Mouse (Mus musculus) cerebellum, postnatal 14 days (tissue): ENCODE data around the gene Slc2a3.
A peak's percentile ranks its signal among the peaks of the same experiment; 100 is the strongest.
"Not testable (repeated sequence)": the region's sequence is repeated elsewhere in the genome, so short reads cannot be mapped to it uniquely, and the experiment has no call there.

Experiments used
- DNase-seq, 2 experiments: peaks; one replicate each; pipeline ENCODE4 v3.0.0; 2021; ENCODE audit warnings: mixed read lengths in 2 of 2

Slc2a3 gene

GRCm38 (mm10) chr6:122707036-122707800 is 94.2 kb downstream of the Slc2a3 start, which contains the start of gene Nanog:
Nanog (plus strand) TSS chr6:122707489.
- DNase-seq: no peak

- DNase-seq: no peak
Observed at GRCm38 (mm10) chr6:122706337-122706840, 95.1 kb downstream of the Slc2a3 start.

GRCm38 (mm10) chr6:122703706-122704105 is 97.7 kb downstream of the Slc2a3 start:
- DNase-seq: no peak

GRCm38 (mm10) chr6:122703251-122703650 is 98.2 kb downstream of the Slc2a3 start:
- DNase-seq: no peak

- DNase-seq: peak; percentile 41 to 53
Observed at GRCm38 (mm10) chr6:122702480-122703124, 98.8 kb downstream of the Slc2a3 start.

- no peak for DNase-seq
Observed at GRCm38 (mm10) chr6:122701816-122702215, 99.6 kb downstream of the Slc2a3 start.

- DNase-seq: not testable (repeated sequence)
Observed at GRCm38 (mm10) chr6:122699628-122700027, 101.8 kb downstream of the Slc2a3 start.

GRCm38 (mm10) chr6:122695398-122695797 is 106.0 kb downstream of the Slc2a3 start:
- DNase-seq: no peak

GRCm38 (mm10) chr6:122690082-122690481 is 111.4 kb downstream of the Slc2a3 start:
- DNase-seq: no peak

- no peak for DNase-seq
Observed at GRCm38 (mm10) chr6:122689411-122690055, 111.9 kb downstream of the Slc2a3 start.

GRCm38 (mm10) chr6:122686709-122687108 is 114.7 kb downstream of the Slc2a3 start:
- no peak for DNase-seq

- no peak for DNase-seq
Observed at GRCm38 (mm10) chr6:122682646-122683045, 118.8 kb downstream of the Slc2a3 start.
